Comparison of ENCODE assay signal across 11 mouse cellular contexts in genomic region chr14:61061729-61062128, GRCm38 (mm10). TPM values are rescaled to one million over a fixed set of nuclear protein-coding genes. Genes with fewer than 3 reads are reported as not detected.
DNase-seq lines count a peak whose midpoint lies in the region; ATAC-seq and TF ChIP-seq lines count a peak whose summit lies in the region.
"Had no signal": no experiment of that assay in that cellular context is flagged by ENCODE, and none has a peak within 500 bp of the region (broad histone marks: within the 10 kb centered on the region; RNA-seq: fewer than 3 reads in every experiment).

No protein-coding gene starts in this region.

- TF ChIP-seq EP300 in lung, postnatal 0 days (IDR thresholded peaks at IDR 0.05), result no peak

- peaks cover 4% of the 10 kb centered on the region; the same call in 1 of the 2 replicates for H3K4me1 ChIP-seq in lung, postnatal 0 days (ENCODE audit: insufficient read depth, low read depth, low read length)

- H3K4me2 ChIP-seq in lung, postnatal 0 days (replicated peaks; ENCODE audit: low read depth, low read length), result no peak overlapping the region
- H3K4me2 ChIP-seq: heart, embryonic 15.5 days; intestine, embryonic 15.5 days had no signal

- no peaks in the 10 kb centered on the region for H3K27me3 ChIP-seq in lung, postnatal 0 days (replicated peaks; ENCODE audit: insufficient read depth, low read length)
- H3K27me3 ChIP-seq: intestine, embryonic 15.5 days had no signal

- H3K36me3 ChIP-seq in lung, postnatal 0 days (ENCODE audit: insufficient read depth, low read length), result no peaks in the 10 kb centered on the region
- H3K36me3 ChIP-seq: heart, embryonic 15.5 days; intestine, embryonic 15.5 days had no signal

- peak; percentile 33 for DNase-seq in lung, postnatal 0 days (ENCODE audit: low spot score)
- DNase-seq in lung, postnatal 4 days, result no peak
- DNase-seq in brain, adult 2 months (ENCODE audit: low read depth, low spot score), result peak; percentile 59
- peak; percentile 46 for DNase-seq in induced T-regulatory cell, adult 2 months (ENCODE audit: low read depth)
- peak; percentile 45 for DNase-seq in thymus, postnatal 14 days
- no peak for DNase-seq in gastrocnemius, adult 18-20 months (ENCODE audit: low spot score)
- no peak for DNase-seq in cerebellum, adult 11-12 months
- DNase-seq in adrenal gland, postnatal 10 days, result no peak
- DNase-seq: gastrocnemius, postnatal 14 days had no signal

- no peak for TF ChIP-seq CTCF in lung, postnatal 0 days (IDR thresholded peaks at IDR 0.05)

- H3K4me3 ChIP-seq in lung, postnatal 0 days (ENCODE audit: low read depth, low read length), result no peak overlapping the region
- H3K4me3 ChIP-seq: heart, embryonic 15.5 days; intestine, embryonic 15.5 days had no signal

- no peak overlapping the region for H3K9ac ChIP-seq in lung, postnatal 0 days (replicated peaks; ENCODE audit: low read depth)
- H3K9ac ChIP-seq: heart, embryonic 15.5 days; intestine, embryonic 15.5 days had no signal

- no peak for ATAC-seq in lung, postnatal 0 days
- ATAC-seq: intestine, embryonic 15.5 days had no signal

- no peaks in the 10 kb centered on the region for H3K9me3 ChIP-seq in lung, postnatal 0 days (ENCODE audit: low read length)
- H3K9me3 ChIP-seq: heart, embryonic 15.5 days; intestine, embryonic 15.5 days had no signal

- 41% methylated on average over 3 of the region's 3 CpGs for WGBS in lung, postnatal 0 days

- no peak overlapping the region for H3K27ac ChIP-seq in lung, postnatal 0 days (ENCODE audit: low read length)
- H3K27ac ChIP-seq: heart, embryonic 15.5 days; intestine, embryonic 15.5 days had no signal

RNA-seq across cellular contexts. Expression of gene Tnfrsf19, which starts 15.4 kb away (rescaled TPM):
- polyA plus RNA-seq in lung, postnatal 0 days (2015; fragmentation: Nextera tagmentation; extraction: Ambion mirVana), result 35.0 and 37.2 TPM in 2 replicates
- total RNA-seq in gastrocnemius, adult 18-20 months (2021), result 10 to 100 TPM in 1 of 2 experiments, 1 to 10 TPM in 1; 6.9 to 10.8 TPM
- 10 to 100 TPM; 26.5 to 28.8 TPM for total RNA-seq in adrenal gland, postnatal 10 days (2021)

Comparison
In these comparisons a context has a peak if more than half of its experiments do, and no peak if none do; other contexts are left out.
1. DNase-seq: peak in lung, postnatal 0 days (single experiment), brain, adult 2 months (single experiment), induced T-regulatory cell, adult 2 months (single experiment) and thymus, postnatal 14 days (single experiment); none in lung, postnatal 4 days (0 of 2), gastrocnemius, adult 18-20 months (single experiment), cerebellum, adult 11-12 months (single experiment) and adrenal gland, postnatal 10 days (single experiment).